8 mouse cellular contexts compared by ENCODE assay signal in the genomic region with DNA sequence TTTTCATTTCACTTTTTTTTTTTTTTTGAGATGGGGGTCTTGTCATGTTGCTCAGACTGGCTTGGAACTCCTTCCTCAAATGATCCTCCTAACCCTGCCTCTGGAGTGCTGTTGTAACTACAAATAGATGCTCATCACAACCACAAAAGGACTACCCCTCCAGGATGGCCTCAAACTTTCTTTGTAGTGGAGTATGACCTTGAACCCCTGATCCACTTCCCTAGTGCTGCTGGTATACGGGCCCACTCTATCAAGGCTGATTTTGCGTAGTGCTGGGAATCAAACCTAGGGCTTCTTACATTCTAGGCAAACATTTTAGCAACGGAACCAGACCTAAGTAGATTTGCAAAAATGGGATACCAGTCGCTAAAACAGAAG. TPM values are rescaled to one million over a fixed set of nuclear protein-coding genes. Genes with fewer than 3 reads are reported as not detected.
DNase-seq lines count a peak whose midpoint lies in the region; ATAC-seq and TF ChIP-seq lines count a peak whose summit lies in the region.

No protein-coding gene starts in this region.

- H3K79me2 ChIP-seq in liver, adult 2 months (ENCODE audit: control insufficient read depth, insufficient read depth, low read length) = peaks cover 11% of the 10 kb centered on the region; the same call in 1 of the 2 replicates

- no peak for DNase-seq in liver, adult 2 months (ENCODE audit: extremely low read depth, low read depth, low spot score)
- no peak for DNase-seq in liver
- DNase-seq in embryonic facial prominence, embryonic 10.5 days (ENCODE audit: low spot score) = peak; percentile 16
- no peak for DNase-seq in ovary, postnatal 36 days (ENCODE audit: low spot score)
- no peak for DNase-seq in spleen, postnatal 36 days (ENCODE audit: low spot score in 2 of 2)
- DNase-seq in layer of hippocampus, adult 18-20 months (ENCODE audit: low spot score in 2 of 2) = no peak

- H3K27me3 ChIP-seq in liver, adult 2 months (ENCODE audit: control insufficient read depth, insufficient read depth, low read length) = no peaks in the 10 kb centered on the region
- no peaks in the 10 kb centered on the region for H3K27me3 ChIP-seq in embryonic facial prominence, embryonic 10.5 days (replicated peaks; ENCODE audit: low read depth, poor library complexity, severe bottlenecking)
- no peaks in the 10 kb centered on the region for H3K27me3 ChIP-seq in hindbrain, embryonic 12.5 days
- 0 out of 2 replicates have a peak, but pooled peaks cover 8% of the 10 kb centered on the region for H3K27me3 ChIP-seq in midbrain, embryonic 12.5 days

- no peak for TF ChIP-seq CTCF in liver, adult 2 months (IDR thresholded peaks at IDR 0.05; ENCODE audit: low read depth, low read length)

- no peak for TF ChIP-seq POLR2A in liver, adult 2 months (IDR thresholded peaks at IDR 0.05; ENCODE audit: extremely low read depth, insufficient read depth, low read length)

- no peak for ATAC-seq in hindbrain, embryonic 12.5 days (ENCODE audit: low FRiP score)
- no peak for ATAC-seq in midbrain, embryonic 12.5 days (ENCODE audit: low FRiP score, low read depth)

- no peak overlapping the region for H3K27ac ChIP-seq in liver, adult 2 months (replicated peaks; ENCODE audit: insufficient read depth, low read depth, low read length)
- peak overlapping the region; percentile 94 for H3K27ac ChIP-seq in embryonic facial prominence, embryonic 10.5 days (replicated peaks)
- peak overlapping the region; percentile 75; the same call in 1 of the 2 replicates for H3K27ac ChIP-seq in hindbrain, embryonic 12.5 days
- no peak overlapping the region for H3K27ac ChIP-seq in midbrain, embryonic 12.5 days (replicated peaks)

- H3K36me3 ChIP-seq in liver, adult 2 months (ENCODE audit: control insufficient read depth, insufficient read depth, low read length) = no peaks in the 10 kb centered on the region
- no peaks in the 10 kb centered on the region for H3K36me3 ChIP-seq in embryonic facial prominence, embryonic 10.5 days (replicated peaks)
- H3K36me3 ChIP-seq in hindbrain, embryonic 12.5 days = no peaks in the 10 kb centered on the region
- H3K36me3 ChIP-seq in midbrain, embryonic 12.5 days = no peaks in the 10 kb centered on the region

- no peak overlapping the region; the same call in 1 of the 2 replicates for H3K9ac ChIP-seq in liver, adult 2 months (ENCODE audit: low read depth, low read length)
- H3K9ac ChIP-seq in hindbrain, embryonic 12.5 days = peak overlapping the region; percentile 51; the same call in 1 of the 2 replicates
- no peak overlapping the region for H3K9ac ChIP-seq in midbrain, embryonic 12.5 days (replicated peaks)

- no peaks in the 10 kb centered on the region for H3K9me3 ChIP-seq in embryonic facial prominence, embryonic 10.5 days
- H3K9me3 ChIP-seq in hindbrain, embryonic 12.5 days (replicated peaks) = no peaks in the 10 kb centered on the region
- H3K9me3 ChIP-seq in midbrain, embryonic 12.5 days = 0 out of 2 replicates have a peak, but pooled peaks cover 3% of the 10 kb centered on the region

- peak overlapping the region; percentile 18; the same call in 1 of the 2 replicates for H3K4me3 ChIP-seq in liver, adult 2 months (ENCODE audit: insufficient read depth, low read depth, low read length)
- H3K4me3 ChIP-seq in embryonic facial prominence, embryonic 10.5 days = peak overlapping the region; percentile 87
- H3K4me3 ChIP-seq in hindbrain, embryonic 12.5 days = peak overlapping the region; percentile 82
- peak overlapping the region; percentile 74 for H3K4me3 ChIP-seq in midbrain, embryonic 12.5 days

- H3K4me1 ChIP-seq in liver, adult 2 months (ENCODE audit: control insufficient read depth, insufficient read depth, low read length) = peaks cover 15% of the 10 kb centered on the region
- peaks cover 19% of the 10 kb centered on the region for H3K4me1 ChIP-seq in embryonic facial prominence, embryonic 10.5 days
- H3K4me1 ChIP-seq in hindbrain, embryonic 12.5 days = peaks cover 17% of the 10 kb centered on the region
- peaks cover 13% of the 10 kb centered on the region for H3K4me1 ChIP-seq in midbrain, embryonic 12.5 days

- WGBS in liver, adult 2 months = 10% methylated on average over 4 of the region's 4 CpGs
- WGBS in embryonic facial prominence, embryonic 10.5 days = 14% methylated on average over 4 of the region's 4 CpGs
- 16% methylated on average over 4 of the region's 4 CpGs for WGBS in hindbrain, embryonic 12.5 days
- 13% methylated on average over 4 of the region's 4 CpGs for WGBS in midbrain, embryonic 12.5 days

- H3K4me2 ChIP-seq in hindbrain, embryonic 12.5 days (replicated peaks) = peak overlapping the region; percentile 59
- peak overlapping the region; percentile 70 for H3K4me2 ChIP-seq in midbrain, embryonic 12.5 days (replicated peaks)

RNA-seq across cellular contexts. Expression of gene Vcl, which starts 0.9 kb away (rescaled TPM):
- total RNA-seq in liver, adult 2 months (2014; rRNA removed) = 12.1 and 13.6 TPM in 2 replicates
- 7.9 and 9.5 TPM in 2 replicates for polyA plus RNA-seq in liver, adult 2 months (2012; rRNA removed)
- 36.4 and 37.9 TPM in 2 replicates for polyA plus RNA-seq in embryonic facial prominence, embryonic 10.5 days (2016; fragmentation: Nextera tagmentation; extraction: Ambion mirVana)
- 39.1 and 46.4 TPM in 2 replicates for polyA plus RNA-seq in hindbrain, embryonic 12.5 days (2016; fragmentation: Nextera tagmentation; extraction: Ambion mirVana)
- polyA plus RNA-seq in midbrain, embryonic 12.5 days (2016; fragmentation: Nextera tagmentation; extraction: Ambion mirVana) = 25.2 and 26.3 TPM in 2 replicates
- total RNA-seq in layer of hippocampus, adult 18-20 months (2021) = 10 to 100 TPM; 28.2 to 32.5 TPM

Comparison
In these comparisons a context has a peak if more than half of its experiments do, and no peak if none do; other contexts are left out.
1. H3K27ac ChIP-seq: peak in embryonic facial prominence, embryonic 10.5 days (single experiment) and hindbrain, embryonic 12.5 days (single experiment); none in liver, adult 2 months (single experiment) and midbrain, embryonic 12.5 days (single experiment).
2. H3K4me3 ChIP-seq: peak in every context shown above with its lines; median percentile 87 in embryonic facial prominence, embryonic 10.5 days; 82 in hindbrain, embryonic 12.5 days; 74 in midbrain, embryonic 12.5 days; 18 in liver, adult 2 months.